Mouse (Mus musculus): Measurements from ENCODE around the gene Klhl10.

Klhl10 gene

DNA sequence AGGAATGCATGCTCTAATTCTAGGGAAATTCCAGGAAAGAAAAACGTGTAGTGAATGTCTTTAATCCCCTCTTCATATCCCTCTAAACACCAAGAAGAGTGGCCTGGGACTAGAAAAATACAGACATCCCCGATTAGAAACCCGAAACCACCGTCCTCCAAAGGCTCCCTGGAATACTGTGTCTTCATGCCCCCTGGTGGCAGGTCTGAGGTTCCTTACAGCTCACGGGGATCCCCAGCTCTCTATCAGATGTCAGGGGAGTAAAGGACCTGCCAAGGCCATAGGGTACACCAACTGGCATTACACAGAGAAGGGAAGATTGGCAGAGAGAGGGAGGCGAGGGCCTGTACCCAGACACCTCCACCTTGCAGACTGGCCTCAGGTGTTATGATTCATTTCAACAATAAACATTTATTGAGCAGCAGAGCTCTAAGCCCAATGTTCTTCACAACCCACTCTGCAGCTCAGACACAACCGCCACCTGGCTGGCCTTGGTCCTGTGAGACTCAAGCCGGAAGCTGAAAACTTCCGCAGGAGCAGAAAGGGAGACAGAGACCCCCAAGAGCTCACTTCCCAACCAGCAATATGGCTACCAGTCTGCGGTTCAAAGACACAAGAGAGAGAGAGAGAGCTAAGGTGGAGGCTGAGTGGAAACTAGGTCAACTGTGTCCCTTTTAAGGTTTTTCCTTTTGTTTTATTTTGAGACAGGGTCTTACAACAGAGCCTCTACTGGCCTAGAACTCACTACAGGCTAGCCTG lies 33.5 kb upstream of the Klhl10 start:
- DNase-seq (ENCODE audit: low spot score), result peak; percentile 87

DNA sequence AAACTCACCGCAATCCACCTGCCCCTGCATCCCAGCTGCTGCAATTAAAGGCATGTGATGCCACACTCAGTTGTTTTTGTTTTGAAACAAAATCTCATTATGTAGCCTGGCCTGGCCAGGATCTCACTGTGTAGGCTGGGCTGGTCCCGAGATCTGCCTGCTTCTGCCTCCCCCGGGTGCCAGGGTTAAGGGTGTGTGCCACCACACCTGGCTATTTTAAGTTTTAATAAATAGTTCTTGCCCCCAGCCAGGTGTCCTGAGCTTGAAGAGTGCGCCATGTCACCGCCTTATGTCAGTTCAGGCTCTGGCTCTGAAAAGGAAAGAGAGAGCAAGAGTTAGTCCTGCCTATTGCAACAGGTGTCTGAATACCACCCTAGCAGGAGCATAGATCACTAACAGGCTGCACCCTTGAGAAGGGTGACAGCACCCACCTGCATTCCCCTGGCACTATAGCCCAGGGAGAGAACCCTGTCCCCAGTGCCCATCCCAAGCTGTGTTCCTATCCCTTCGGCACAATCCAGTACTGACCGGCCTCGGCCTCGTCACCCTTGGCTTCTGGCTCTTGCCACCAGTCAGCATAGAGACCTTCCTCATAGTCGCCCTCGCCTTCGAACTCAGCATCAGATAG lies 32.8 kb upstream of the Klhl10 start:
- DNase-seq (ENCODE audit: low spot score), result no peak

DNA sequence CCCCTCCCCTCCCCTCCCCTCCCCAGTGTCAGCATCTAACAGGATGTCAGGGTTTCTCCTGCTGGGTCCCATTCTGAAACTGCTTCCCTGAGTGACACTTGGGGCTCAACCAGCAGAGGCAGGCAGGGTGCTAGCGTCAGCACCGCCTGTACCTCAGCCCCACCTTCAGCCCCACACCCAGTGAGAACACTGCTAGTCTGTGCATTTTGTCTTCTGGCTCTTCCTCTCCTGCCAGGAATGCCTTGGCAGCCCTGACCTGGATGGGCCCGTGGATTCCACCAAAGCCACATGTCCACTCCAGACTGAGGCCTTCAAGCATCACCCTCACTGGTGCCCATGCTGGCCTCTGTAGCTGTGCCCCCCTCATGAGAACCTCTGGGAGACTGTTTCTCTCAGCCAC lies 32.0 kb upstream of the Klhl10 start:
- no peak for DNase-seq (ENCODE audit: low spot score)

DNA sequence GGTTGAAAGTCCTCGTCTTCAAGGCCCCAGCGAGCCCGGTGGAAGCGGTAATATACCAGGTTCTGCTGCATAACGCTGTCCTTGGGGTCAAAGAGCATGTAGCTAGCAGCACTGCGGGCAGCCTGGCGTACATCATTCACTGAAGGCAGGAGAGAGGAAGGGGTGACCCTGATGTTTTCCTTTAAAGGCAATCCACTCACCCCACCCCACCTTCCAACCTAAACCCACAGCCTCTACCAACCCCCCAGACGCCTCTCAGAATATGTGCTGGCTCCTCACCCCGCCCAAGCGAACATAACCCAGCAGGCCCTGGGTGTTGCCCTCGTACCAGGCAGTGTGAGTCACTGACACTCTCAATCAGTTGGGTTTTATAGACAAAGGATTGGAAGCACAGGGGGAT lies 30.0 kb upstream of the Klhl10 start:
- DNase-seq (ENCODE audit: low spot score), result no peak

DNA sequence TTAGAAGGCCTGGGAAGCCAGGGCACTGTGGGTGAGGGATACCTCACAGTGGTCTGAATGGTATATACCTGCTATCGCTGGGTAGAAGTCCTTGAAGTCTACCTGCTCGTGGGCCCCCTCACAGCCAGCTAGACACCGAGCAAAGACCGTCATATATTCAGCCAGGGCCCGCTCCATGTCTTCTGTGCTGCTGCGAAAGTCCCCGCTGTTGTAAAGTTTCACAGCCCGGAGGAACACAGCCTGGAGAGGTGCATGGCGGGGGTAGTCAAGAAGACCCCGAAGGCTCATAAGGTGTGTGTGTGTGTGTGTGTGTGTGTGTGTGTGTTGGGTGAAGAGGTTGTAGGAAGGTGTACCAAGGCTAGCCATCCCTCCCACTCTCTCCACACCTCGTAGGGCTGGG lies 28.2 kb upstream of the Klhl10 start:
- DNase-seq (ENCODE audit: low spot score), result no peak

DNA sequence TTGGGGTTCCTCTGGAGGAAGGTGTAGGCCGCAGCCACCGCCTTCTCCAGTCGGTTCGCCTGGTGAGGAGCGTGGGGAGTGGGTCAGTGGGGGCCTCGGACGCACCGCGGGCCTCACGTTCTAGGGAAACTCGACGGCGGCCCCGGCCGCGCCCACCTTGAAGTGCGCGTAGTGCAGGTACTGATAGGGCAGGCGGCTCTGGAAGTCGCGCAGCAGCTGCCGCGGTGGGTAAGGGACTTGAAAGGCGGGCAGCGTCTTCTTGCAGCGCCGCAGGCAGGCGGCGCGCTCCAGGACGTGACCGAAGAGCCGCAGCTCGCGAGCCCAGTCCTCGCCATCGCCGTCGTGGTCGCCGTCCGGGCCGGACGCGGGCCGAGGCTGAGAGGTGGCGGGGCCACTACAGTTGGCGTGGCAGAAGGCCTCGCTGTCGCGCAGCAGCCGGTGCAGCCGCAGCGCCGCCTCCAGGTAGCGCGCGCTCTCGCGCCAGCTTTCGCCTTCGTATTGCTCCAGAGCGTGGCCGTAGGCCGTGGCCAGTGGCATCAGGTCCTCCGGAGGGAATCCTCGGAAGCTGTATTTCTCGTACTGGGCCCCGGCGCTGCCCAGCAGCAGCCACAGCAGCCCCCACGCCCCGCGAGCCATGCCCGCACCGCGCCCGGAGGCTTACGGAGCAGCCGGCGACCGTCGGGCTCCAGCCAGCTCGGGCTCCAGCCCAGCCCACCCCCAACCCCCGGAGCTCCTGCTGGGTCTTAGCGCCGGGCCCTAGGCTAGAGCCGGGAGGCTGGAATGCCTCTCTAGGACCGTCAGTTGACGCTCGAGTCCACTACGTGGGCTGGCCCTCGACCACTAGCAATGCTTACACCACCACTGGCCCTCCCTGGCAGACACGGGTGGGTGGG lies 27.4 kb upstream of the Klhl10 start, which contains the start of gene P3h4:
P3h4 (minus strand) TSS at position 816 of the 893 bp plus-strand sequence.
- DNase-seq (ENCODE audit: low spot score), result peak; percentile 86

DNA sequence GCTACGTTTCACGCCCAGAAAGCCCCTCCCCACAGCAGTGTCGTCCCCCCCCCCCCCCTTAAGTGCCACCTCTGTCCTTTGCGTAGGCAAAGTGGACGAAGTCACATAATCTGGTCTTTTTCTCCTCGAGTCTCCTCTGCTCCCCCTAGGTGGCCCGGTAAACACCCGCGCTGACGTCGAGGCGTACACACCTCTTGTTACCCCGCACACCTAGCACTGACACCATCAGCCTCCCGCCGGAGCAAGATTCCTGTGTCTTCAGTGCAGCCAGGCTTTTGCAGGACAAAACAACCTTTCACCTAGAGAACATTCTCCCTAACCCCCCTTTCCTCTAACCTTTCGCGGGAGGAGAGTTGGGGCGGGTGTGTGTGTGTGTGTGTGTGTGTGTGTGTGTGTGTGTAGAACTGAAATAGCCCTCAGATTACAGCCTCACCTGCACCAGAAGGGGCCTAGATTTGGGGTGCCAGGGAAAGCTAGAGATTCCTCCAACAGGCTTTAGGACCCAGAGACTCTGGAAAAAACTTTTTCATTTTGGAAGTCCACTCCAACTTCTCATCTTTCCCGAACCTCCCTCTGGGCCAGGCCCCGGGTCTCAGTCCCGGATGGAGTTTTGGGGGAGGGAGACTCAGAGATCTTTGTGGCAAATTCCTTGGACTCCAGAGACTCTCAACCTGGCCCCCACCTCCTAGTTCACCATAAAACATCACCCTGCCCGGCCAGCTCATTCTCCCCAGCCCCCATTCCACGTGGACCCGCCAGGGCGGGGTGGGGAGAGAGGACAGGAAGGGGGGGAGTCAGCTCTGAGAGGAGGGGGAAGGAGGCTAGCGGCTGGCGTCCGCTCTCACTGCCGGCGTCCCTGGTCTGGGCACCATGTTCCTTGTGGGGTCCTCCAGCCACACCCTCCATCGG lies 26.5 kb upstream of the Klhl10 start, which contains the start of gene Fkbp10:
Fkbp10 (plus strand) TSS at position 784 of the 909 bp plus-strand sequence.
- no peak for DNase-seq (ENCODE audit: low spot score)

DNA sequence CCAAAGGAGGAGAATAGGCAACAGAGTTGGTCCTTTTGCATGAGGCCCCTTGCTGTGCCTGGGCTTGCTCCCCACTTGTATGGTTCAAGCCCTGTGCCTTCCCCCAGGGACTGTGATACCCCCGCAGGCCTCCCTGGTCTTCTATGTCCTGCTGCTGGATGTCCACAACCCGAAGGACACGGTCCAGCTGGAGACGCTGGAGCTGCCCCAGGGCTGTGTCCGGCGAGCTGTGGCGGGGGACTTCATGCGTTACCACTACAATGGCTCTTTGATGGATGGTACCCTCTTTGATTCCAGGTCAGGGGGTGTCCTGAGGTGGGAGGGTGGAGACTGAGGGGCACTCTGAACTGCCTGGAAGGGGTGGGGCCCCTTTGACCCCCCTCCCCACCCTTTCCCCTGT lies 20.2 kb upstream of the Klhl10 start:
- no peak for DNase-seq (ENCODE audit: low spot score)

DNA sequence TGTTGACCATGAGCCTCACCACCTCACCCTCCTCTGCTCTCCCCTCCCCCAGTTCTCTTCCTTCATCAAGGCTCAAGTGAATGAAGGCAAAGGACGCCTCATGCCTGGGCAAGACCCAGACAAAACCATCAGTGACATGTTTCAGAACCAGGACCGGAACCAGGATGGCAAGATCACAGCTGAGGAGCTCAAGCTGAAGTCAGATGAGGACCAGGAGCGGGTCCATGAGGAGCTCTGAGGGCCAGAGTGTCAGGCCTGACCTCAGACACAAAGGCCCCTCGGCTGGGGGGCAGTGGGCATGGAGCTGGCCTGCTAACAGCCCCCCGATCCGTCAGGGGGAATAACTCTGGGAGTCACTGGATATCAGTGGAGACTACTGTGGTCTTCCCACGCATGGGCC lies 17.9 kb upstream of the Klhl10 start:
- no peak for DNase-seq (ENCODE audit: low spot score)

DNA sequence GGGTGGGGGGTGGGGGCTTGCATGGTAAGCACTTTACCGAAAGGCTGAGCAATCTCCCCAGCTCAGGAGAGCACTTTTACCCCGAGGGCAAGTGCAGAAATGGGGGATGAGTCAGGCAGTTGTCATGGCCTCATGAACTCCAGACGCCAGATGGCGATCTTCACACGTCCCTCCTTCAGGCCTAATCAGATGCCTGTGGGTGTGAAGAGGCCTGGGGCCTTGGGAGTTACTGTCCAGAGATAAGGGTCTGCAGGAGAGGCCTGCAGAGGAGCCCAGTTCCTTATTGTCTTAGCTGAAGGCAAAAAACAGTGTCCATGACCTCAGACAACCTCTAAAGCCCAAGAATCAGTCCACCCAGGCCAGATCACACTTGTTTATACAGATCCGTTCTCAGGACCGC lies 15.9 kb upstream of the Klhl10 start:
- peak; percentile 77 for DNase-seq (ENCODE audit: low spot score)

DNA sequence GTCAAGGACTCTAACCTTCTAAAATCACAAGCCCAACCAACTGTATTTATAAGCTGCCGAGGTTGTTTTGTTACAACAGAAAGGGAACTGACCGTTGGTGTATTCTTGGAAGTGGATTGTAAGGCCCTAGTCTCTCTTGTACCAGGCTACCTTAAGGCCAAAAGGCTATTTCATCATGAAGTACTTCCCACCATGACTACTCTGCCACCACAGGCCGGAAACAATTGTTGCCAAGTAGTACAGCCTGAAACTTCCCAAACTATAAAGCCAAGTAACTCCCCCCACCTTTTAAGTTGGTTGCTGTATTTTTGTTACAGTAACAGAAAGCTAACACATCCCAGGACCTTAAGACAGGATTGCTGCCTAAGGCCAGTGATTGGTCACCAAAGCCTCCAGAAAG lies 14.9 kb upstream of the Klhl10 start:
- DNase-seq (ENCODE audit: low spot score), result no peak

DNA sequence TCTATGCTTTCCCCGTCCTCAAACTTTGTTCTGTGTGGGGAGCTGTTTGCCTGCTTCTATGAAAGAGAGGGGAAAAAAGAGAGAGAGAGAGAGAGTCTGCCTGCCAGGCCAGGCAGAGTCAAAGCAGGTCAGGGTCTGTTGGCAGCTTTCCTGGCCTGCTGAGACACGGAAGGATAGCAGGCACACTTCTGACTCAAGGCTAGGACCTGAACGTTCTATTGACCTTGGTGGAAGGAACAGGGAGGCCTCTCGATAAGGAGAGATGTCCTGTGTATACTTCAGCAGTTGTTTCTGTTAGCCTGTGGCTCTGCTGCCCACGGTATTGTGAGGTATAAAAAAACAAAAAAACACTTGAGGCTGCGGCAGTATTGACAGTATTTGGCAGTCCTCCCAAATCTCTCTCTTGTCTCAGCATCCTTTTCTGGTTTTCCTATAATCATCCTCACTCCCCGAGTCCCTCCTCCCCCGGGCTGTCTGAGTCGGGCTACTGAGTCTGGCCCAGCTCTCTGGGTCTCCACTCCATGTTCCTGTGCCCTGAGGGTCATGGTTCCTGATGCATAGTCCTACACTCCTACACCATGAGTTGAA lies 13.0 kb upstream of the Klhl10 start:
- no peak for DNase-seq (ENCODE audit: low spot score)

DNA sequence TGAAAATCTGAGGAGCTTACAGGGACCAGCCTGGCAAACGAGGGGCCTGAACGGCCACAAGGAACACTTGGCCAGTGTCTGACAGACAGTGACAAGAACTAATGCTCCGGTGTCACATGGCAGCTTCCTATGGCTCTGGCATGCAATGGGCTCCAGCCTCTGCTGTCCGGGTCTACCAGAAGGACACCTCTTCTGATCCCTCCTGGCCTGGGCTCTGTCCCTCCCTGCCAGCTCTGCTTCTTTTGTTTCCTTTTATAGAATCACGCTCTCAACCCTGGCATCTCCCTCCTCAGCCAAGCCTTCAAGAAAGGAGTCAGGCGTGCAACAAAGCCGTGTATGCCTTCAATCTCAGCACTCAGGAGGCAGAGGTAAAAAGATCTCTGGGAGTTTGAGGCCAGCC lies 11.7 kb upstream of the Klhl10 start:
- DNase-seq (ENCODE audit: low spot score), result no peak

DNA sequence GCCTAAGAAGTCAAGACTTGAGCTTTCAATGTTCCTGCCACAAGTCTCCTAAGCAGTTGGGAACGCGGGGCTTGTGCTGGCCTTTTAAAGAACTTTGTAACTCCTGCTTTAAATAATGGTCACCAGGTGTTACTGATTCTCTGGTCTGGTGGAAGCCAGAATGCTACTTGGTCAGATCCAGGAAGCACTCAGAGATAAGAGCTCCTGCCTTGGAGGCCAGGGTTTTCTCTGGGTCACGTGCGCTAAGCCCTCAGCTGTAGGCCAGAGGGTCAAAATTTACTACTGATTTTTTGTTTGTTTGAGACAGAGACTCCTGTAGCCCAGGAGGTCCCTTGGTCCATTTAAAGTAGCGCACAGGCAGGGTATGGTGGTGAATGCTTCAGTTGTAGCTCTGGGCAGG lies 9.7 kb upstream of the Klhl10 start:
- peak; percentile 47 for DNase-seq (ENCODE audit: low spot score)

DNA sequence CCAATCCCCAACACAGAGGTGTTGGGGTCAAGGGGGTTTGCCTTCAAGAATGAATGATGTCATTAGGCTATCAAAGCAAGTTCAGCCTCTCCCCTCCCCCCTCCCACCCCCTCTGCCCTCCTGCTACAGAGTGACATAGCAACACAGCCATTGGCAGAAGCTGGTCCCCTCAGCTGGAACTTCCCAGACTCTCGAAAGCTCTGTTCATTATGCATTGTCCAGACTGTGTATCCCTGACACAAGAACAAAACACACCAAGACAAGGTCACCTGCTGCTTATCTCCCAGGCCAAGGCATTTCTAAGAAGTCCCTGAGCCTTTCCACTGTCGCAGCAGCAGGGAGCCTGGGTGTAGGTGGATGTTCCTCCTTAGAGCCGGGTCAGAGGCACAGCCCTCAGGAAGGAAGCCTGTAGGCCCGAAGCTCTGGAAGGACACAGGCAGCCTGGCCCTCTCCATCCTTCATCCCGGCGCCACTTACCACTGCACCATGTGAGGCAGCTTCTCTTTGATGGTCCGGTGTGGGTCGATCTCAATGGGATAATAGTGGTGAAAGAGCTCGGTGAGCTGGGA lies 6.0 kb upstream of the Klhl10 start:
- no peak for DNase-seq (ENCODE audit: low spot score)

DNA sequence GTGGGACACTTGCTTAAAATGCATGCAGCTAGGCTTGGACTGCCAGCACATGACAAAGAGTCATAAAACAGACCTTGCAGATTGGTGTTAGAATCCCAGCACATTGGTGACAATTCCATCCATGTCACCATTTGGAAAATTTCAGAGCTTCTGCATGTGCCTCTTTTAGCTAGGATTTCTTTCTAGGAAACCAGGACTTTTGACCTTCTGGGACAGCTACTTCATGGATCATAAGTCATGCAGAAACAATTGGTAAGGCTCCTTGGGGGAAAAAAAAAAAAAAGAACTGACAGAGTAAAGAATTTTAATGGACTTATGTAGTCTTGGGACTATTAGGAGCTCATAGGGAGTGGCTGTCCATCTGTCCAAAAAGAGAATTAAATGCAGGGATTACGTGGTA lies 3.8 kb upstream of the Klhl10 start:
- DNase-seq (ENCODE audit: low spot score), result no peak

DNA sequence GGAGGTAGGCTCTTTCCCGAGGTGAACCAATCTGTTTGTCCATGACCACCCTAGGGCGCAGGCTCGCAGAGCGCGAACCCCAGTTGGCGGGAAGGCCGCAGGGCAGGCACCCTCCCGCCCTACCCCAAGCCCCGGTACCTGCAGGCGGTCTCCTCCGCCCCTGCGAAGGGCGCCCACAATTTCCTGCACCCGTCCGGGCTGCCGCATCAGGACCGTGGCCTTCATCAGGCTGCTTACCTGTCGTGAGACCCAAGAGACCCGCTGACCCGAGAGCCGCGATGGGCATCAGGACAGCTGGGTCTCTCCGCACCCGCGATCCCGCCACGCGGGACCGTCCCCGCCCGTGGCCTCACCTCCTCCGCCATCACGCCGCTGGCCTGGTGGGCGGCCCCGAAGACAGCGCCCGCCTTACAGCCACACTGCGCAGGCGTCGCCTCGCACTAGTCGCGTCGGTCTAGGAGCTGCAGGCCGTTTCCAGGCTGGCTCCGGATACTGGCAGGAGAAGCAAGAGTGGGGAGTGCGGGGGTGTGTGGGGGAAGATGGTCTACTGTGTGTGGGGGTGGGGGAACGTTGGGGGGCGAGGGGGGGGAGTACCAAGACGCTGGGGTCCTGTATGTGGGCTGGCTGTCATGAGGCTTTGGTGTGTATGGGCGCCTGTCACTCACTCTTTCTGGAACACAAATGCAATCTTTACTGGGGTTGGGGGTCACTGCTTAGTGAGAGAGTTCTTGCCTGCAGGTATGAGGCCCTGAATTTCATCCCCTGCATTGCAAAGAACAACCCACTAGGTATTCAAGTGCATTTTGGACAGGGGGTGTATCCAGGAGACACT lies 810 bp upstream of the Klhl10 start:
- DNase-seq (ENCODE audit: low spot score), result peak; percentile 87

DNA sequence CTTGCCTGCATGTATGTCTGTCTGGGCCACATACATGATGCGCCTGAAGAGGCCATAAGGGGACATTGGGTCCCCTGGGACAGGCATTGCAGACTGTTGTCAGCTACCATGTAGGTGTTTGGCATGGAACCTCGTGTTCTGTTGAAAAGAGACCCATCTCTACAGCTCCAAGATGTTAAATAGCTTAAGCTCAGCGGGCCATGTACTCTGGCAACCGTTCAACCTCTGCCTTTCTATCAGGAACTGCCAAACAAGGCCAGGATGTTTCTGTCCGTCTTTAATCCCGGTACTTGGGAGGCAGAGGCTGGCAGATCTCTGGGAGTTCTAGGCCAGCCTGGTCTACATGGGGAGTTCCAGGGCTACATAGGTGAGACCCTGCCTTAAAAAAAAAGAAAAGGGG lies 908 bp downstream of the Klhl10 start:
- no peak for DNase-seq (ENCODE audit: low spot score)

DNA sequence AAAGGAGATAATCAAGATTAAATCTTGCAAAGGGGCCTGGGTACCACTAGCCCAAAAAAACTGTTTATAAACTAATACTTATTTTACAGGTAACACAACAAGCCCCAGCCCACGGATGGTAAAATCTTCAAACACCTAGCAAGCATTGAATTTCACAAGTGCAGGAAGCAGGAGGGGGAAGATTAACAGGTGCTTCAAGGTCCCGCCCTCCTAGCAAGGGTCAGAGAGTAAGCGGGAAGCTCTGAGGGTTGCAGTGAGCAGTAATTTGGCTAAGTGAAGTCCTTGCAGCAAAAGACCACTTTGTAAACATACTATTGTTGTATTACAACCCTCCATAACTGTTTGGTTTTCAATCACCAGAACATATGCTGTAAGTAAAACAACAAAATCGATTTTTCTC lies 15.5 kb downstream of the Klhl10 start:
- DNase-seq (ENCODE audit: low spot score), result peak; percentile 19

DNA sequence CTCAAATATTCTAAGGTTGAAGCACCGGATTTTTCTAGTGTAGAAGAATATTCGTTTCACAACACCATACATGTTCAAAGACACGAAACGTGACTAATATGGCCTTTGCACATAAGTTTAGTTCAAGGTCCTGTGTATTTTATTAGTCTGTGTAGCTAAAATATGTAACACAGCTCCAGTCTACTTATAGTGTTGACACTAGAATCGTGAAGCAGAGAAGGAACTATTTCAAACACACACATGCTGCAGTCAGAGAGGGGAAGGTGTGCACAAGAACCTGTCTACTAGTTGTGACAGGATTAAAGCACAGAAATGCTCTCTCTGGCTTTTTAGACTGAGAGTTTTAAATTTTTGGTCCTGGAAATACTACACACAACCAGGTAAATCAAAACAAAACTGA lies 16.0 kb downstream of the Klhl10 start:
- DNase-seq (ENCODE audit: low spot score), result no peak
